Mouse (Mus musculus): ENCODE data around the gene Mad2l2.
A peak's percentile ranks its signal among the peaks of the same experiment; 100 is the strongest.
"Not testable (repeated sequence)": the region's sequence is repeated elsewhere in the genome, so short reads cannot be mapped to it uniquely, and the experiment has no call there.

Mad2l2 gene

GRCm38 (mm10) chr4:148107621-148108291, 22.4 kb upstream of the Mad2l2 start:
- DNase-seq (ENCODE audit: low spot score in 2 of 2) = no peak

DNA sequence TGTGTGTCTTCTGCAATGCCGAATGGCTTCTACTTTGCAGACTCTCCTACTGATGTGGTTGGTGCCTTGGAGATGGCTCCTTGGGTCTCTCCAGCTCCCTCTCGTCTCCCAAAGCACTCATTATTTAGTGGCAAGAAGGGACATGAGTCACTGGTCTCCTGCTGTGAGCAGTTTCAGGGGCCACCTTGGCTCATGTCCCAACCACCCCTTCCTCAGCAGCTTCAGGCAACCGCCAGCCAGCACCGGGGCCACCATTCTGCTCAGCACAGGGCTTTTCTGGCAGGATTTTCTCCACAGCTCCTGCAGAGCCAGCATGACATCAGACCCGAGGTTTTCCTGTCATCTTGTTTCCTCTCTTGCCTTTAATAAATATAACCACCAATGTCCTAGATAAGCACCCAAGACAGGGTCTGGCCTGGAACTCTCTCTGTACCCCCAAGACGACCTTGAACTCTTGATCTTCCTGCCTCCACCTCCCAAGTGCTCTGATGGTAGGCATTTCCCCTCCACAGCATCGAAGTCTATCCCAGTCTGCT, 21.6 kb upstream of the Mad2l2 start:
- no peak for DNase-seq (ENCODE audit: low spot score in 2 of 2)

GRCm38 (mm10) chr4:148109215-148109614, 21.0 kb upstream of the Mad2l2 start:
- no peak for DNase-seq (ENCODE audit: low spot score in 2 of 2)

GRCm38 (mm10) chr4:148112519-148112918, 17.7 kb upstream of the Mad2l2 start:
- DNase-seq (ENCODE audit: low spot score in 2 of 2) = no peak

GRCm38 (mm10) chr4:148114758-148115391, 15.3 kb upstream of the Mad2l2 start:
- peak; percentile 72 to 87 for DNase-seq (ENCODE audit: low spot score in 2 of 2)

- DNase-seq (ENCODE audit: low spot score in 2 of 2) = peak in 1 of 2 experiments; percentile 34
These were observed 14.7 kb upstream of the Mad2l2 start for GRCm38 (mm10) chr4:148115467-148115866.

DNA sequence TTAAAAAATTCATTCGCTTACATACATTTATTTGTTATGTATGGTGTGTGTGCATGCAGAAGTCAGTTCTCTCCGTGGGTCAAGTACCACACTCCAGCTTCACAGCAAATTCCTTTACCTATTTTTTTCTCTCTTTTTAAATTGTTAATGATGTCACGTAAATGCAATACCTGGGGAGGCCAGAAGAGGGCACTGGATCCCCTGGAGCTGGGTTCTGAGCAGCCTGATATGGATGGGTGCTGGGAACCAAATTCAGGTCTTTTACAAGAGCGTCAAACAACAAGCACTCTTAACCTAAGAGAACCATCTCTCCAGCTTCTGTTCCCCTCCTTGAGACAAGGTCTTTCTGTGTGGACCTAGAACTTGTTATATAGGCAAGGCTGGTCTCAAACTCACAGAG, 13.5 kb upstream of the Mad2l2 start:
- DNase-seq (ENCODE audit: low spot score in 2 of 2) = no peak

DNA sequence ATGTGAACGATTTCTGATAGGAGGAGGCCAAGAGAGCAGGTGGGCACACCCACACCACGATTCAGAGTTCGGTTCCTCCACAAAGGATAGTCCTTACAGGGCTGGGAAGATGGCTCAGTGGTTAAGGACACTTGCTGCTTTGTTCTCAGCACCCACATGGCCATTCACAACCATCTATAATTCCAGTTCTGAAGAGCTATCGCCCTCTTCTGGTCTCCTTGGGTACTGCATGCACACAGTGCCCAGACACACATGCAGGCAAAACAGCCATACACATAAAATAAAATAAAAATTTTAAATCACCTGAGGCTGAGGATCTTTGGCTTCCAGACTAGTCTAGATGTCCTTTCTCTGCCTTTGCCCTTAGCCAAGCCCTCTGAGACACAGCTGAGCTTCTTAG, 12.8 kb upstream of the Mad2l2 start:
- DNase-seq (ENCODE audit: low spot score in 2 of 2) = no peak

DNA sequence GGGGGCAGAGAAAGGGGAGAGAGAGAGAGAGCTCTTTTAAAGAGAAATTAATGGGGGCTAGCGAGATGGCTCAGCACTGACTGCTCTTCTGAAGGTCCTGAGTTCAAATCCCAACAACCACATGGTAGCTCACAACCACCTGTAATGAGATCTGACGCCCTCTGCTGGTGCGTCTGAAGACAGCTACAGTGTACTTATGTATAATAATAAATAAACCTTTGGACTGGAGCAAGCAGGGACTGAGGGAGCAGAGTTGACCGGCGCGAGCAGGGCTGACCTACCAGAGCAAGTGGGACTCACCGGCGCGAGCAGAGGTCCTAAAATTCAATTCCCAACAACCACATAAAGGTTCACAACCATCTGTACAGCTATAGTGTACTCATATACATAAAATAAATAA, 10.6 kb upstream of the Mad2l2 start:
- DNase-seq (ENCODE audit: low spot score in 2 of 2) = not testable (repeated sequence)

GRCm38 (mm10) chr4:148120555-148120954, 9.6 kb upstream of the Mad2l2 start:
- DNase-seq (ENCODE audit: low spot score in 2 of 2) = no peak

DNA sequence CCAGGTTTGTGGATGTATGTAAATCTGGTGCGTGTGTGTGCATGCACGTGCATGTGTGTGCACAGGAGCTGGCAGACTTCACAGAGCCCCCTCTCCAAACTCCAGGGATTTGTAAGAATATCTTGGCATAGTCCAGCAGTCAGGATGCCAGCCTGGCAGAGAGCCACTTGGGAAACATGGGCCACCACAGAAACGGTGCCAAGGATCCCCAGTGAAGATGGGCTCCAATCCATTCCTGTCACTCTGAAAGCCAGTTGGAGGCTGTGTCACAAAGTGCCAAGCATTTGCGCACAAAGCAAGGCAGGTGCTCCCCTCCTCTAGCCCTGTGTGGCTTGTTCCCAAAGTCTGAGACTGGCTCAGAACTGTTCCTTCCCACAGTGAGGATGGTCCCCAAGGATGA, 8.8 kb upstream of the Mad2l2 start:
- no peak for DNase-seq (ENCODE audit: low spot score in 2 of 2)

GRCm38 (mm10) chr4:148121982-148122693, 8.0 kb upstream of the Mad2l2 start:
- DNase-seq (ENCODE audit: low spot score in 2 of 2) = no peak

DNA sequence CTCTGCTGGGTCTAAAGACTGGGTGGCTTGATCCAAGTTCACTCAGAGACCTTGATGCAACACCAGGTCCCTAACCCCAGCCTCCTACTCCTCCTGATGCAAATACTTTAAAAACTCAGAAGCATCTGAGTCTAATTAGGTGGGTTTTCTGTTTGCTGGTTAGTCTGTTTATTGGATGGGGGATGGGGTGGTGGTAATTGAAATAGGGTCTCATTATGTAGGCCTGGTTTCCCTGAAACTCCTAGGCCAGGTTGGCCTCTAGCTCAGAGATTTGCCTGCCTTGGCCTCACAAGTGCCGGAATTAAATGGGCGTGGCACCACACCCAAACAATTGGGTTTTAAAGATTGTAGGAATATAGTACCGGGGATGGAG, 7.5 kb upstream of the Mad2l2 start:
- DNase-seq (ENCODE audit: low spot score in 2 of 2) = no peak

GRCm38 (mm10) chr4:148128241-148128640, 1.9 kb upstream of the Mad2l2 start:
- no peak for DNase-seq (ENCODE audit: low spot score in 2 of 2)

GRCm38 (mm10) chr4:148128672-148129071, 1.5 kb upstream of the Mad2l2 start:
- DNase-seq (ENCODE audit: low spot score in 2 of 2) = no peak

GRCm38 (mm10) chr4:148130561-148131413, 603 bp downstream of the Mad2l2 start, which contains the start of gene Draxin:
Draxin (minus strand) TSS chr4:148130698.
- no peak for DNase-seq (ENCODE audit: low spot score in 2 of 2)

DNA sequence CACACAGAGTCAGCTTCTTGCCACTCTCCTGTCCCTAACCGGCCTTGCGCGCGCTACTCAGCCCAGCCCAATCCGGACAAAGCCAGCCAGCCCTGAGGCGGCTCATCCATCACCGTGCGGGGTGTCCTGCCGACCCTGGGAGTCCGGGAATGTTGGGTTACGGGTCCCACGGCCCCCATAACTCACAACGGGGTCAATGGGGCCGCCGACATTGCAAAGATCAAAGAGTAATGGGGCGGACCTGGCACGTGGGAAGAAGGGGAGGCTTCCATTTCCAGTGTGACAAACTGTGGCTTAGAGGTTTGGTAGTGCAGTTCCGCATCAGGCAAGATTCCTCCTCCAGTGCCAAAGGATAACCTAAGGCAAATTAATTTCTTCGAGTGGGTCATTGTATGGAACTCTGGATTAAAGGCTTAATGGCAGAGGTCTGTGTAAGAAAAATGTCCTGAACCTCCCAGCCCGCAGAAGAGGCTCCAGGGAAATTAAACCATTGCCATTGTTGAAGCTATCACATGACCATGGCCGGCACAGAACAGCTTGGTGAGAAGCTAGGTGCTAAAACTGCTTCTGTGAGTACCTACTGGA, 1.4 kb downstream of the Mad2l2 start:
- DNase-seq (ENCODE audit: low spot score in 2 of 2) = no peak

GRCm38 (mm10) chr4:148134988-148135387, 4.8 kb downstream of the Mad2l2 start:
- DNase-seq (ENCODE audit: low spot score in 2 of 2) = no peak

GRCm38 (mm10) chr4:148137503-148137902, 7.3 kb downstream of the Mad2l2 start:
- DNase-seq (ENCODE audit: low spot score in 2 of 2) = no peak

DNA sequence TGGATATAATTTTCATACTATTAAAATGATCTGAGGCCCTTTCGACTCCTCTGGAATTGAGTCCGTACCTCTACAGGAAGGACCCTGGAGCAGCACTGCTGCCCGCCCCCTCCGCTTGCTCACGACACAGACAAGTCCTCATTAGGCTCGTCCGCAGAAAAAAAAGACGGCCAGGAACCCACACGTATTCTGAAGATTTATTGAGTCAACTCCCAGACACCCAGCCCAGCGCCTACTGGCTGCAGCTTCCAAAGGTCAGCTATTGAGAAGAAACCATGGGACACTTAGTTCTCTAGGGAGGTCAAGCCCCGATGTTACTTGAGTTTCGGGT, 9.5 kb downstream of the Mad2l2 start:
- no peak for DNase-seq (ENCODE audit: low spot score in 2 of 2)
